ENCODE assay signal across 9 mouse cellular contexts in the genomic region with DNA sequence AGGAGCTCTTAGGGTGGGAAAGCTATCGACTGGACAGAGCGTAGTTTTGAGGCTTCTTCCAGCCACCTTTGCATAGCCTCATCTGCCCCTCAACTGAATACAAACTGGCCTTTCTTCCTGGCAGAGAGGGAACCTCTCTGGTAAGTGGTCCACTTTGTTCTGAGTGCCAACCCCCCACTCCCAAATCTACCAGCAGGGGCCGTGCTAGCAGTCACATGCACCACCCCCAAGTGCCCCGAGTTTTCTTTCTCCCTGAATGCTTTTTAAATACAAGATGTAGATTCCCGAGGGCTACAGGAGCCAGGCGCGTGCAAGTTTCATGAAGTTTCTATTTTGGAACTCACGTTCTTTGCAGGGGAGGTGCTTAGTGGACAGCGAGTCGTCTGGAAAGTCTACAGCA. TPM values are rescaled to one million over a fixed set of nuclear protein-coding genes. Genes with fewer than 3 reads are reported as not detected.
A peak's percentile ranks its signal among the peaks of the same experiment; 100 is the strongest.
DNase-seq lines count a peak whose midpoint lies in the region; ATAC-seq and TF ChIP-seq lines count a peak whose summit lies in the region.
"Had no signal": no experiment of that assay in that cellular context is flagged by ENCODE, and none has a peak within 500 bp of the region (broad histone marks: within the 10 kb centered on the region; RNA-seq: fewer than 3 reads in every experiment).

No protein-coding gene starts in this region.

- peak overlapping the region; percentile 35 for H3K27ac ChIP-seq in heart, embryonic 15.5 days
- no peak overlapping the region for H3K27ac ChIP-seq in hindbrain, embryonic 12.5 days
- no peak overlapping the region for H3K27ac ChIP-seq in midbrain, embryonic 14.5 days (replicated peaks; ENCODE audit: low read depth, low read length)
- no peak overlapping the region for H3K27ac ChIP-seq in gastrocnemius, adult 2 months

- no peaks in the 10 kb centered on the region for H3K9me3 ChIP-seq in heart, embryonic 15.5 days (replicated peaks)
- H3K9me3 ChIP-seq in hindbrain, embryonic 12.5 days (replicated peaks) = no peaks in the 10 kb centered on the region
- no peaks in the 10 kb centered on the region for H3K9me3 ChIP-seq in midbrain, embryonic 14.5 days (ENCODE audit: control insufficient read depth, low read length)

- TF ChIP-seq CTCF in gastrocnemius, adult 2 months (IDR thresholded peaks at IDR 0.05) = no peak

- H3K4me3 ChIP-seq in heart, embryonic 15.5 days = peak overlapping the region; percentile 26
- no peak overlapping the region for H3K4me3 ChIP-seq in hindbrain, embryonic 12.5 days
- no peak overlapping the region for H3K4me3 ChIP-seq in midbrain, embryonic 14.5 days (replicated peaks; ENCODE audit: low read depth, low read length)
- H3K4me3 ChIP-seq in gastrocnemius, adult 2 months = no peak overlapping the region

- intact Hi-C loops in gastrocnemius, adult 2 months (cut with DNase I) = no loop called here

- 10% methylated on average over 10 of the region's 10 CpGs for WGBS in heart, embryonic 15.5 days
- 20% methylated on average over 10 of the region's 10 CpGs for WGBS in hindbrain, embryonic 12.5 days
- WGBS in midbrain, embryonic 14.5 days = 20% methylated on average over 10 of the region's 10 CpGs

- H3K4me1 ChIP-seq in heart, embryonic 15.5 days (replicated peaks) = peaks cover 11% of the 10 kb centered on the region
- peaks cover 9% of the 10 kb centered on the region for H3K4me1 ChIP-seq in hindbrain, embryonic 12.5 days
- H3K4me1 ChIP-seq in midbrain, embryonic 14.5 days (ENCODE audit: control insufficient read depth, insufficient read depth, low read length) = no peaks in the 10 kb centered on the region

- no peak for DNase-seq in heart, adult 18-20 months
- peak; percentile 22 for DNase-seq in embryo, embryonic 9.5 days (ENCODE audit: extremely low spot score)
- peak; percentile 31 for DNase-seq in midbrain, embryonic 14.5 days
- no peak for DNase-seq in gastrocnemius, adult 2 months
- no peak for DNase-seq in frontal cortex, postnatal 25 days (ENCODE audit: low spot score in 2 of 2)
- no peak for DNase-seq in layer of hippocampus, adult 8-10 months (ENCODE audit: low spot score in 2 of 2)
- DNase-seq: cerebellum, adult 9-11 months had no signal

- peak overlapping the region; percentile 48 for H3K4me2 ChIP-seq in heart, embryonic 15.5 days
- peak overlapping the region; percentile 25; the same call in 1 of the 2 replicates for H3K4me2 ChIP-seq in hindbrain, embryonic 12.5 days (replicated peaks)
- H3K4me2 ChIP-seq in midbrain, embryonic 14.5 days (ENCODE audit: low read length) = no peak overlapping the region

- H3K36me3 ChIP-seq in heart, embryonic 15.5 days = no peaks in the 10 kb centered on the region
- H3K36me3 ChIP-seq in hindbrain, embryonic 12.5 days = no peaks in the 10 kb centered on the region
- H3K36me3 ChIP-seq in midbrain, embryonic 14.5 days (ENCODE audit: control insufficient read depth, insufficient read depth, low read length) = no peaks in the 10 kb centered on the region

- H3K9ac ChIP-seq in heart, embryonic 15.5 days = no peak overlapping the region
- H3K9ac ChIP-seq in hindbrain, embryonic 12.5 days = no peak overlapping the region
- H3K9ac ChIP-seq in midbrain, embryonic 14.5 days (replicated peaks; ENCODE audit: low read length) = no peak overlapping the region

- no peaks in the 10 kb centered on the region for H3K27me3 ChIP-seq in heart, embryonic 15.5 days
- no peaks in the 10 kb centered on the region; the same call in 1 of the 2 replicates for H3K27me3 ChIP-seq in hindbrain, embryonic 12.5 days
- H3K27me3 ChIP-seq in midbrain, embryonic 14.5 days (ENCODE audit: control insufficient read depth, insufficient read depth, low read length) = no peaks in the 10 kb centered on the region

- ATAC-seq in heart, embryonic 15.5 days (replicated peaks; ENCODE audit: insufficient number of reproducible peaks, insufficient read depth, low FRiP score, low read depth) = no peak
- ATAC-seq in hindbrain, embryonic 12.5 days (ENCODE audit: low FRiP score) = no peak
- no peak for ATAC-seq in midbrain, embryonic 14.5 days (ENCODE audit: low FRiP score, low TSS enrichment)

RNA-seq across cellular contexts. Expression of gene Rcn1, which starts 33.8 kb away (rescaled TPM):
- 129 and 144 TPM in 2 replicates for polyA plus RNA-seq in heart, embryonic 15.5 days (2015; fragmentation: Nextera tagmentation; extraction: Ambion mirVana)
- 10 to 100 TPM; 22.7 to 25.0 TPM for total RNA-seq in heart, adult 18-20 months (2021)
- polyA plus RNA-seq in hindbrain, embryonic 12.5 days (2016; fragmentation: Nextera tagmentation; extraction: Ambion mirVana) = 143 and 150 TPM in 2 replicates
- 20.4 and 42.8 TPM in 2 replicates for polyA plus RNA-seq in midbrain, embryonic 14.5 days (2014; fragmentation: Nextera tagmentation; extraction: Ambion mirVana)
- 1 to 10 TPM; 6.6 to 9.4 TPM for total RNA-seq in gastrocnemius, adult 2 months (2021)
- total RNA-seq in layer of hippocampus, adult 8-10 months (2022) = 10 to 100 TPM; 17.5 to 21.8 (median 20.0) TPM

Comparison
In these comparisons a context has a peak if more than half of its experiments do, and no peak if none do; other contexts are left out.
1. DNase-seq: peak in embryo, embryonic 9.5 days (single experiment) and midbrain, embryonic 14.5 days (single experiment); none in heart, adult 18-20 months (0 of 2), gastrocnemius, adult 2 months (single experiment), frontal cortex, postnatal 25 days (0 of 2) and layer of hippocampus, adult 8-10 months (0 of 2).